Mouse (Mus musculus) CD4-positive, CD25-positive, alpha-beta regulatory T cell, adult 4 months (primary cell): ENCODE results near the gene Ermard. TPM values are rescaled to one million over a fixed set of nuclear protein-coding genes. Genes with fewer than 3 reads are reported as not detected.
"Not testable (repeated sequence)": the region's sequence is repeated elsewhere in the genome, so short reads cannot be mapped to it uniquely, and the experiment has no call there.

Experiments
- ATAC-seq: one replicate; pipeline ENCODE4 v1.8.0; 2017
- polyA plus RNA-seq, 2 experiments: library from polyadenylated mRNA; unstranded; fragments of 100-300 nt; shearing (Covaris generic); gene quantifications; one replicate each; pipeline ENCODE4 v1.2.1; 2017

The Ermard gene
- polyA plus RNA-seq, result 100 to 1,000 TPM; 128 to 152 TPM

- peak; percentile 95 for ATAC-seq
These were observed at the start of gene Ermard, which contains the start of the genes Tcte3 and Gm3448 for GRCm38 (mm10) chr17:15041175-15041729. Gene Ermard, plus strand, starts transcription at chr17:15041208. Gene Tcte3, minus strand, starts transcription at chr17:15041488. Gene Gm3448, minus strand, starts transcription at chr17:15041537.

DNA sequence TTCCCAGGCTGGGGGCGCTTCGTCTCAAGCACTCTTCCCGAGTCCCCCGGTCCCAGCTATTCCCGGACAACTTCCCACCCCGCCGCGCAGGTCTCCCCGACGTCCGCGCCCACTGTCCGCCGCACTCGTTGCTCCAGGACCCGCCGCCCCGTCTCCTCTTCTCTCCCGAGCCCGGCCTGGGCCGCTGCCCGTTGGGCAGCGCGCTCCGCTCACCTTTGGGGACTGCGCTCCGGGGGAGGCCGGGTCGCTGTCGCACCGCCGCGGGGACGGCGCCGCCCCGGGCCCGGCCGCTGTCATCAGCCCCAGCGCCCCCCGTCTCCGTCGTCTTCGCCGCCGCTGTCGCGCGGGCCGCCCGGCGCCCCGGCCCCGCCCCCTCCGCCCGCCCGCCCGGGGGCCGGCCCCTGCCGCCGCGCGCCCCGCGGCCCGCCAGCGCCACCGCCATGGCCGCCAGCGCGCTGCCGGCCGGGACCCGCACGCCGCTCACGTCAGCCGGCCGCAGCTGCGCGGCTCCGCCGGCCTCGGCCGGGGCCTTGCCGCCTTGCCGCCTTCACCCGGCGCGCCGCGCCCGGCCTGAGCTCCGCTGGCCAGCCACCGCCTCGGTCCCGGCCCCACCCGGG is 48.4 kb upstream of the Ermard start:
- ATAC-seq, result peak; percentile 62

GRCm38 (mm10) chr17:14993139-14993832 is 47.7 kb upstream of the Ermard start:
- ATAC-seq, result peak; percentile 59

- not testable (repeated sequence) for ATAC-seq
These were observed 46.9 kb upstream of the Ermard start for GRCm38 (mm10) chr17:14994140-14994539.

DNA sequence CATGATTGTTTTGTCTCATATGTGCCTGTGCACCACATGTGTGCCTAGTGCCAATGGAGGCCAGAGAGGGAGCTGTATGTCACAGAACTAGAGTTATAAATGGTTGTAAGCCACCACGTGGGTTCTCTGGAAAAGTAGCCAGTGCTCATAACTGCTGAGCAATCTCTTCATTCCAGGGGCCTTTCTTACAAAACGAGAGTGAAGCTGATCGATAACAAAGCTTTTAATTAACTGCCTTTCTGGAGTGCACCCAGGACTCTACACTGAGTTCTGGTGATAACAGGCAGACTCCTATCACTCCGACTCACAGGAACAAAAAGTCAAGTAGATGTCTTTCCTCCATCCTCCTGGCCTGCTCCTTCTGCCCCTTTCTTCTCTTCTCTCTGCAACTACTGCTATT is 41.0 kb upstream of the Ermard start:
- ATAC-seq, result not testable (repeated sequence)

- peak; percentile 74 for ATAC-seq
These were observed 31.9 kb upstream of the Ermard start for GRCm38 (mm10) chr17:15009088-15009487.

DNA sequence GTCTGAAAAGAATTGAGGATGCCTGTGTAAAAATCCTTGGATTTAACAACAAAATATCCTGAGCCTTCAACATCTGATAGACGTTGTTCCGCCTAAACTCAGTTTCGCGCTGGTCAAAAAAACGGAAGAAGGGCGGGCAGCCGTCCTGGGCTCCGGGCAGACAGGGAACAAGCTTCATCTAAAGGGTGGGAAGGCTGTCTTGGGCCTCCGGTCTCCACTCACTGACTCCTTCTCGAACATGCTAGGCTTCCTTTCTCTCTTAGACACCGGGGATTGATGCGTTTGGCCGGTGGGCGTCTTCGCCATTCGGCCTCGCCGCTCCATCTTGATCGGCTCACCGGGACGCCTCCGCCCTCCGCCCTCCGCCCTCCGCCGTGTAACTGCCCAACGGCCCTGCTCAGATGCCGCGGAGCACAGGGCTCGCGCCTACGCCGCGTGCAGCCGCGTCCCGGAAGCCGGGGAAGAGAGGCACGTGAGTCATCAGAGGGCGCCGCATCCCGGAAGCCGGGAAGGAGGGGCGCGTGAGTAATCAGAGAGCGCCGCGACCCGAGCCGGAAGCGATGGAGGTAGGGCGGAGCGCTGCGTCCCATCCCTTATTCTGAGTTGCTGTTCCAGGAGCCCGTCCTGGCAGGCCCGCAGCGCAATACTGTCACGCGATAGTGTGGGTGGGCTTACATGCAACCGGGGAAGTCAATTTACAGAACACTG is 31.1 kb upstream of the Ermard start, which contains the start of gene Gm3435:
Gm3435 (plus strand) TSS at position 471 of the 708 bp plus-strand sequence.
- peak; percentile 91 for ATAC-seq

- not testable (repeated sequence) for ATAC-seq
These were observed 19.3 kb upstream of the Ermard start for GRCm38 (mm10) chr17:15021503-15022220.

GRCm38 (mm10) chr17:15023878-15024492 is 17.0 kb upstream of the Ermard start:
- peak; percentile 69 for ATAC-seq

- ATAC-seq, result peak; percentile 53
These were observed 16.4 kb upstream of the Ermard start for GRCm38 (mm10) chr17:15024502-15025193.

GRCm38 (mm10) chr17:15025513-15025912 is 15.5 kb upstream of the Ermard start:
- not testable (repeated sequence) for ATAC-seq

- not testable (repeated sequence) for ATAC-seq
These were observed 9.6 kb upstream of the Ermard start for GRCm38 (mm10) chr17:15031414-15031813.

GRCm38 (mm10) chr17:15040455-15040854 is 553 bp upstream of the Ermard start:
- ATAC-seq, result peak; percentile 69

DNA sequence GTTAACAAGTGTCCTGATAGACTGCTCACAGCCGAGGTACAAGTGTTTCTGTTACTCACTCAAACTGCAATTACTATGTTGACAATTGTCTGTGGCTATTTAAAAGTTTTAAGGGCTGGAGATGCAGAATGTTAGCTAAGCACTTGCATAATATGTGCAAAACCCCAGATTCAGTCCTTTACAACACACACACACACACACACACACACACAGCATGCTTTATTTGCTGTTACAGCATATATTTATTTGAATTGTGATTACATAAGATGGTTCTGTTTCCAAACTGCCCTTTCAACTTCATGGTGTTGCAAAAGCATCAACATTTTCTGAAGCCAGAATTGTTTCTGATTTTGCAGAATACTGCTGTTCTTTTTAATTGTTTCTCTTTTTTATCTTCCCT is 9.3 kb downstream of the Ermard start:
- ATAC-seq, result not testable (repeated sequence)

GRCm38 (mm10) chr17:15052766-15053165 is 11.8 kb downstream of the Ermard start:
- not testable (repeated sequence) for ATAC-seq

GRCm38 (mm10) chr17:15053183-15053828 is 12.3 kb downstream of the Ermard start:
- not testable (repeated sequence) for ATAC-seq

DNA sequence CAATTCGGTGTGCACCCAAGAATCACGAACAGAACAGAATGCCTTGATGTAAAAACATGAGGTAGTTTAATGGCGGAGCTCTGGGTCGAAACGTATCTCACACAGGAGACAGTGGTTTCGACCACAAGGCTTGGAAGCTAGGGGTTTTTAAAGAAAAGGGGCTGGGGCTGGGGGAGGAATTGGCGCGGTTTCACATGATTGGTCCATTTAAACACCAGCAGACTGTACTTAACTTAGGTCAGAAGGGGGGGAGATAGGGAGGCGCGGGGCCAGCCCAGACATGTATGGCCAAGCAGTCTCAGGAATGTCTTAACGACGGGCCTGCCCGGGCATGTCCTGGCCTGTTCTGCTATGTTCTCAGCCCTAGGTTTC is 12.8 kb downstream of the Ermard start:
- not testable (repeated sequence) for ATAC-seq

DNA sequence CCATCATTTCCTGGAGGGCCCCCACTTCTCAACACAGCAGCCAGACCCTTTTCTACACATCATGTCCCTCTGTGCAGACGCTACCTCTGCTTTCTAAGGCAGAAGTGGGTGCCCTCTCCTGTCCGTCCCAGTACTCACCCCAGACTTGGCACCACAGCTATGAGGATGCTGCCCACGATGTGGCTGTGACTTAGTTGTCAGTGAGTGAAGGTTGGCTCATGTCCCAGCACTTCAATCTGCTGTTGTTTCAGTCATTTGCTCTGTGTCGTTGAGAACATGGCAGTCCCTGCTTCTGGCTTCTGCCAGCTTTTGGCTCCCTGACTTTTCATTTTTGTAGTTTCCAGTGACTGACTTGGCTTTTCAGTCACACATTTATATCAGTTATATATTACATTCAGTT is 14.9 kb downstream of the Ermard start:
- no peak for ATAC-seq

DNA sequence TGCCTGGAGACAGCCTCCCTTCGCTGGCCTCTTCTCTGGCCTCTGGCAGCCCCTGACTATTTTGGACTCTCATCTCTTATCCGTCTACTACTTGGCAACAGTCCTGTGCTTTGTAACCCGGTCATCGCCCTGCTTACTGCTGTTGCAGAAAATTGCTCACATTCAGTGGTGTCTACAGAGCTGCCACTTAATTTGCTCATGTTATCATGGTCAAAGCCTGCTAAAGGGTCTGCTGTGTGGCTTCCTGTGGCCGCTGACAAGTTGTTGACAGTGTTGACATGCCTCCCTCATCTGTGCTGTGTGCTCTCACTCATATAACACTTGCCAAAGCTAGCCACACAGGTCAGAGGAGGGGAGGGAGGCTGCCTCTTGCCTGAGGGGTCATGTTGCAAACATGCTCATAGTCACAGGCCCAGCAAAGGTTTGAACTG is 17.2 kb downstream of the Ermard start:
- no peak for ATAC-seq

- ATAC-seq, result no peak
These were observed 18.6 kb downstream of the Ermard start for GRCm38 (mm10) chr17:15059646-15060045.

- no peak for ATAC-seq
These were observed 19.3 kb downstream of the Ermard start for GRCm38 (mm10) chr17:15060356-15060755.
